Mouse (Mus musculus) brain, embryonic 14.5 days (tissue): ENCODE results near the gene Myo16. TPM values are rescaled to one million over a fixed set of nuclear protein-coding genes. Genes with fewer than 3 reads are reported as not detected.

Experiments
- DNase-seq: peaks from one replicate; pipeline ENCODE4 v3.0.0-alpha.2; 2011; ENCODE audit warnings: low read depth
- CTCF ChIP-seq: fragments of 200-500 bp; IDR thresholded peaks from 2 replicates; pipeline ENCODE4 v1.5.1; 2012; ENCODE audit warnings: inconsistent platforms, mild to moderate bottlenecking, moderate library complexity, borderline replicate concordance; ENCODE audit not compliant: insufficient read depth, insufficient read length; ENCODE audit errors: extremely low read depth
- POLR2A ChIP-seq: fragments of 200-500 bp; IDR thresholded peaks from 2 replicates; pipeline ENCODE4 v1.6.1; 2012; ENCODE audit warnings: mild to moderate bottlenecking, inconsistent platforms, borderline replicate concordance; ENCODE audit not compliant: poor library complexity, insufficient read depth, insufficient read length, severe bottlenecking; ENCODE audit errors: extremely low read depth
- polyA plus RNA-seq: library from polyadenylated mRNA; depleted of rRNA; stranded (reverse); fragments of >200 nt; gene quantifications from 2 replicates; pipeline ENCODE4 v1.2.3, GENCODE M21; 2012

Gene Myo16
- polyA plus RNA-seq, 1 experiment: 18.8 TPM

- TF ChIP-seq POLR2A (no peak), CTCF (no peak)
Measured at GRCm38 (mm10) chr8:10178986-10179385, 25.3 kb downstream of the Myo16 start.

GRCm38 (mm10) chr8:10190607-10191006, 36.9 kb downstream of the Myo16 start:
- no peak for DNase-seq
- TF ChIP-seq POLR2A (no peak), CTCF (no peak)

More at GRCm38 (mm10) chr8:10178986-10179385, 25.3 kb downstream of the Myo16 start:
- DNase-seq: no peak

GRCm38 (mm10) chr8:10198164-10198563, 44.5 kb downstream of the Myo16 start:
- TF ChIP-seq CTCF (no peak), POLR2A (no peak)
- peak; percentile 94 for DNase-seq

- no peak for TF ChIP-seq POLR2A
- no peak for TF ChIP-seq CTCF
- peak; percentile 68 for DNase-seq
Measured at GRCm38 (mm10) chr8:10199301-10199700, 45.6 kb downstream of the Myo16 start.

- TF ChIP-seq CTCF: no peak
- TF ChIP-seq POLR2A: no peak
- no peak for DNase-seq
Measured at GRCm38 (mm10) chr8:10200042-10200441, 46.3 kb downstream of the Myo16 start.

- DNase-seq: no peak
- TF ChIP-seq CTCF: no peak
- no peak for TF ChIP-seq POLR2A
Measured at GRCm38 (mm10) chr8:10215023-10215422, 61.3 kb downstream of the Myo16 start.

- TF ChIP-seq POLR2A (no peak), CTCF (no peak)
- no peak for DNase-seq
Measured at GRCm38 (mm10) chr8:10219761-10220276, 66.1 kb downstream of the Myo16 start.

- no peak for DNase-seq
- TF ChIP-seq POLR2A (no peak), CTCF (no peak)
Measured at GRCm38 (mm10) chr8:10222770-10223169, 69.1 kb downstream of the Myo16 start.

- DNase-seq: peak; percentile 73
- TF ChIP-seq CTCF (no peak), POLR2A (no peak)
Measured at GRCm38 (mm10) chr8:10223528-10224194, 70.0 kb downstream of the Myo16 start.

GRCm38 (mm10) chr8:10224305-10224971, 70.7 kb downstream of the Myo16 start:
- DNase-seq: peak; percentile 91
- TF ChIP-seq POLR2A (no peak), CTCF (no peak)

- peak; percentile 59 for DNase-seq
- no peak for TF ChIP-seq POLR2A
- TF ChIP-seq CTCF: no peak
Measured at GRCm38 (mm10) chr8:10225018-10225417, 71.3 kb downstream of the Myo16 start.

- DNase-seq: peak; percentile 84
- TF ChIP-seq CTCF: peak; percentile 71; the same call in 1 of the 2 replicates
- TF ChIP-seq POLR2A: no peak
Measured at GRCm38 (mm10) chr8:10230746-10231369, 77.1 kb downstream of the Myo16 start.

- DNase-seq: no peak
Measured at GRCm38 (mm10) chr8:10234516-10234915, 80.8 kb downstream of the Myo16 start.

More at GRCm38 (mm10) chr8:10234516-10234915, 80.8 kb downstream of the Myo16 start:
- TF ChIP-seq POLR2A (no peak), CTCF (no peak)
